Mouse (Mus musculus): Measurements from ENCODE around the gene Zfp955b.
"Not testable (repeated sequence)": the region's sequence is repeated elsewhere in the genome, so short reads cannot be mapped to it uniquely, and the experiment has no call there.

Zfp955b gene

DNA sequence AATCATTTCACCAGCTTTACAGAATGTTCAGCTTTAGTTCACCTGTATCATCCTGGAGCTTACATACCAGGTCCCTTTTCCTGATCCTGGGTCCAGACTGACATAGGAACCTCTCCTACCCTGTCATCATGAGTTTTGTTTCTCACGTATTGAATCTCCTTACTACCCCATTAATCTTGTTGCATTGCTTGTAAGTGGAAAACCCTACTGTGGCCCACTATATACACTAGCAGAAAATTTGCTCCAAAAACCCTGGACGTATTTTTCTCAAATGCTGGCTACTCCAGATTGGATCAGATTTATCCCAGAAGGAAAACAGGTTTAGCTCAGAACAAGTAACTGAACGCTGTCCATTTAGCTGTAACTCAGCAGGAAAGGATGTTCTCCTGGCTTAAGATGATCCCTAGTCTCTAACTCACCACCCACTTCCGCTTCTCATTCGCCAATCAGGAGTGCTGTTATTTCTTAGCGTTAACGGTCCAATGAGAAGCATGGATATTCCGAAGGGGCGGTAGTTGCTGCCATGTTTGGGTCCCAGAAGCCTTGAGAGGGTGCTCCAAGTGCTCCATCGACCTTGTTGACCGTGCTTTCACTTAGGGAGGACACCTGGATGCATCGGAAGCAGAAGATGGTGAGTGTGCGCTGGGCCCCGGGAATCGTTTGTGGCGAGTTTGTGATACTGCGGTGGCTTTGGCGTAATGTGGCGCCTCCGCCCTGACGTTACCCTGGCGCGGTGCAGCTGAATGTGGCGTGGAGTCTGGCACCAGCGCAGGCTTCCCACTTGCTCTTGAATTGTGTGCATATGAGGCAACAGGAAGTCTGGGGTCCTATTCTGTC, at the start of gene Zfp955b:
Gene Zfp955b, plus strand, starts transcription at position 506 of the 837 bp plus-strand sequence.
- not testable (repeated sequence) for DNase-seq (ENCODE audit: low read depth)

- DNase-seq (ENCODE audit: low read depth), result not testable (repeated sequence)
Observed at GRCm38 (mm10) chr17:33254530-33255318, 34.6 kb upstream of the Zfp955b start, which contains the start of gene Zfp955a. TSS of gene Zfp955a (minus strand) at chr17:33255145.

GRCm38 (mm10) chr17:33255319-33255657, 34.1 kb upstream of the Zfp955b start:
- not testable (repeated sequence) for DNase-seq (ENCODE audit: low read depth)

- no peak for DNase-seq (ENCODE audit: low read depth)
Observed at GRCm38 (mm10) chr17:33264376-33264775, 25.0 kb upstream of the Zfp955b start, which contains the start of gene Olfr63. TSS of gene Olfr63 (plus strand) at chr17:33264676.

GRCm38 (mm10) chr17:33268907-33269306, 20.4 kb upstream of the Zfp955b start:
- DNase-seq (ENCODE audit: low read depth), result no peak

GRCm38 (mm10) chr17:33289876-33290149, 469 bp downstream of the Zfp955b start:
- DNase-seq (ENCODE audit: low read depth), result not testable (repeated sequence)

DNA sequence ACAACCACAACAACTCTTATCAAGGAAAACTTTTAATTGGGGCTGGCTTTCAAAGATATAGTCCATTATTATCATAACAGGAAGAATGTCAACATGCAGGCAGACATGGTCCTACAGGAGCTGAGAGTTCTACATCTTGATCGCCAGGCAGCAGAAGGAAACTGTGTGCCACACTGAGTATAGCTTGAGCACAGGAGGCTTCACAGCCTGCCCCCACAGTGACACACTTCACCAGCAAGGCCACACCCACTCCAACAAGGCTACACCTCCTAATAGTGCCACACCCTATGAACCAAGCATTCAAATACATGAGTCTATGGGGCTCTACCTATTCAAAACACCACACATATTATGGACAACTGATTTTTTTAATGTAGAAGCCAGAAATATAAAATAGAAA, 63.6 kb downstream of the Zfp955b start:
- no peak for DNase-seq (ENCODE audit: low read depth)
